ENCODE assay signal across 17 mouse cellular contexts in the genomic region with DNA sequence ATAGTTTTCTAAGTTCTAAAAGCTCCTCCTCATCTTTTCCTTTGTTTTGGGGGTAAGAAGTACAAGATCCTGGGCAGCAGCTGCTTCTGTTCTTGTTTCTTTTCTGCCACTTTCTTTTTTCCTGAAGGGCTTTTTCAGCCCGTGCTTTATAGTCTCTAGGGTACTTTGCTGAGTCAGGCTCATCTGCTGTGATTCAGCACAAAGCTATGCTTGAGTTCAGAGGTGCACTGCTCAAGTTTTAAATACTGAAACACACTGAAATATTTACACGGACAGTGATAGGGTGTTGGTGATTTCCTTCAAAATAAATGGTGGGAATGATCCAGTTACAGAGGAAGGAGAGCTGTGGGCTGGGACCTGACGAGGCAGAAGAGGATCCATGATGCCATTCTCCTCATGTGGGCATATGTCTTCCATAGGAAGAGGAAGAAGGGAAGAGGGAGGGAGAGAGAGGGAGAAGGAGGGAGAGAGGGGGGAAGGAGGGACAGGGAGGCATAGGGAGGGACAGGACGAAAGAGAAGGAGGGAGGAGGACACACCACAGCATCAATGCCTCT. TPM values are rescaled to one million over a fixed set of nuclear protein-coding genes. Genes with fewer than 3 reads are reported as not detected.
DNase-seq lines count a peak whose midpoint lies in the region; TF ChIP-seq lines count a peak whose summit lies in the region.
"Had no signal": no experiment of that assay in that cellular context is flagged by ENCODE, and none has a peak within 500 bp of the region (broad histone marks: within the 10 kb centered on the region; RNA-seq: fewer than 3 reads in every experiment).

No protein-coding gene starts in this region.

- intact Hi-C loops in left cerebral cortex, postnatal 10 days (cut with DNase I), result no loop called here

- H3K27me3 ChIP-seq in megakaryocyte, embryonic 14.5 days (replicated peaks), result peaks cover 41% of the 10 kb centered on the region
- H3K27me3 ChIP-seq: embryonic facial prominence, embryonic 12.5 days; forebrain, embryonic 13.5 days; hindbrain, embryonic 12.5 days; midbrain, embryonic 13.5 days had no signal

- in situ Hi-C loops in ES-E14 (cut with MboI; ENCODE audit: low sequenced_read_pairs in 2 of 2, unreplicated experiment in 2 of 2), result no loop called here

- DNase-seq in kidney, postnatal 10 days, result peak; percentile 11
- no peak for DNase-seq in kidney, adult 8-10 months
- DNase-seq in ES-E14 (ENCODE audit: low read depth, low spot score), result no peak
- peak; percentile 60 for DNase-seq in brain, adult 2 months (ENCODE audit: low read depth, low spot score)
- DNase-seq in ovary, postnatal 14 days (ENCODE audit: low spot score), result no peak
- DNase-seq in left cerebral cortex, postnatal 10 days (ENCODE audit: extremely low spot score in 1 of 2, low spot score in 2 of 2), result no peak
- DNase-seq: adrenal gland, postnatal 10 days; cerebellum, adult 8-10 months; heart, adult 2 months; kidney, adult 11 months; right cerebral cortex, postnatal 25 days; thymus, adult 2 months had no signal

- no peak overlapping the region for H3K27ac ChIP-seq in ES-E14 (ENCODE audit: insufficient read depth, low read depth, low read length, poor library complexity, severe bottlenecking)
- H3K27ac ChIP-seq: embryonic facial prominence, embryonic 12.5 days; forebrain, embryonic 13.5 days; heart, adult 2 months; hindbrain, embryonic 12.5 days; midbrain, embryonic 13.5 days had no signal

- no peak overlapping the region for H3K9ac ChIP-seq in ES-E14 (ENCODE audit: insufficient read depth, low read depth, low read length, poor library complexity, severe bottlenecking)
- H3K9ac ChIP-seq: embryonic facial prominence, embryonic 12.5 days; forebrain, embryonic 13.5 days; hindbrain, embryonic 12.5 days; midbrain, embryonic 13.5 days had no signal

- peaks cover 8% of the 10 kb centered on the region; the same call in 1 of the 2 replicates for H3K36me3 ChIP-seq in ES-E14 (ENCODE audit: control insufficient read depth, insufficient read depth, low read length, poor library complexity, severe bottlenecking)
- H3K36me3 ChIP-seq in megakaryocyte, embryonic 14.5 days (replicated peaks; ENCODE audit: low read length), result no peaks in the 10 kb centered on the region
- H3K36me3 ChIP-seq: embryonic facial prominence, embryonic 12.5 days had no signal

- no peaks in the 10 kb centered on the region for H3K9me3 ChIP-seq in ES-E14 (ENCODE audit: control insufficient read depth, insufficient read depth, low read depth, low read length)
- no peaks in the 10 kb centered on the region for H3K9me3 ChIP-seq in megakaryocyte, embryonic 14.5 days
- H3K9me3 ChIP-seq: embryonic facial prominence, embryonic 12.5 days; forebrain, embryonic 13.5 days; hindbrain, embryonic 12.5 days; midbrain, embryonic 13.5 days had no signal

- peaks cover 4 to 15% of the 10 kb centered on the region in 2 experiments; a peak in 2 of 4 replicates for H3K4me1 ChIP-seq in ES-E14 (ENCODE audit: control insufficient read depth in 2 of 2, insufficient read depth in 2 of 2, low read length in 2 of 2, poor library complexity in 1 of 2)
- peaks cover 32% of the 10 kb centered on the region for H3K4me1 ChIP-seq in megakaryocyte, embryonic 14.5 days

- H3K4me3 ChIP-seq in ES-E14 (ENCODE audit: insufficient read depth in 1 of 2, low read depth in 1 of 2, low read length in 2 of 2, poor library complexity in 1 of 2, severe bottlenecking in 1 of 2), result no peak overlapping the region
- peak overlapping the region; percentile 75 for H3K4me3 ChIP-seq in megakaryocyte, embryonic 14.5 days (replicated peaks)
- H3K4me3 ChIP-seq: embryonic facial prominence, embryonic 12.5 days; forebrain, embryonic 13.5 days; heart, adult 2 months; hindbrain, embryonic 12.5 days; midbrain, embryonic 13.5 days had no signal

TF ChIP-seq in ES-E14, 5 proteins besides CTCF, POLR2A, EP300 and RAD21:
- TF ChIP-seq ZNF384 (IDR thresholded peaks at IDR 0.05; ENCODE audit: low read depth, low read length) (no peak), HCFC1 (IDR thresholded peaks at IDR 0.05; ENCODE audit: borderline replicate concordance, insufficient read depth, low read length) (no peak), CHD2 (IDR thresholded peaks at IDR 0.05; ENCODE audit: low read depth, low read length) (no peak), MAFK (IDR thresholded peaks at IDR 0.05; ENCODE audit: insufficient read depth, low read depth, low read length) (peak; percentile 69; the same call in 1 of the 2 replicates), ZC3H11A (IDR thresholded peaks at IDR 0.05; ENCODE audit: borderline replicate concordance, low read depth, low read length) (no peak)
TF ChIP-seq in ES-E14: peak in this region for 1.

RNA-seq across cellular contexts. Expression of a gene that starts 32.9 kb away (rescaled TPM):
- total RNA-seq in ES-E14 (2012; rRNA removed), result 5.4 and 9.9 TPM in 2 replicates
- 0.48 TPM in 1 of 2 replicates, not detected in the other for polyA plus RNA-seq in megakaryocyte, embryonic 14.5 days (2012; ENCODE audit: insufficient read depth, low replicate concordance)
- 10 to 100 TPM; 69.4 to 71.9 TPM for total RNA-seq in left cerebral cortex, postnatal 10 days (2021)

Comparison
In these comparisons a context has a peak if more than half of its experiments do, and no peak if none do; other contexts are left out.
1. DNase-seq: peak in kidney, postnatal 10 days (single experiment) and brain, adult 2 months (single experiment); none in kidney, adult 8-10 months (0 of 2), ES-E14 (single experiment), ovary, postnatal 14 days (single experiment) and left cerebral cortex, postnatal 10 days (0 of 2).